Mouse (Mus musculus): ENCODE results near the gene Rps6kc1. TPM values are rescaled to one million over a fixed set of nuclear protein-coding genes. Genes with fewer than 3 reads are reported as not detected.

Gene Rps6kc1
- total and polyA plus RNA-seq, 3 experiments, result 7.8 to 18.0 (median 12.5) TPM

GRCm38 (mm10) chr1:190919725-190920469 lies 8.3 kb upstream of the Rps6kc1 start:
- Histone ChIP-seq H3K4me1 (ENCODE audit: control insufficient read depth in 1 of 2, insufficient read depth in 2 of 2) (peaks cover 8 to 10% of the 10 kb centered on the region in 2 experiments; a peak in 2 of 4 replicates), H3K4me2 (ENCODE audit: insufficient read depth, low read depth, poor library complexity, severe bottlenecking) (no peak overlapping the region), H3K36me3 (replicated peaks in 1 of 2; ENCODE audit: control insufficient read depth in 1 of 2, insufficient read depth in 1 of 2, low read length in 1 of 2) (no peaks in the 10 kb centered on the region), H3K27me3 (replicated peaks) (no peaks in the 10 kb centered on the region), H3K9me3 (replicated peaks; ENCODE audit: low read length) (no peaks in the 10 kb centered on the region), H3K9ac (ENCODE audit: insufficient read depth, low read depth) (no peak overlapping the region), H3K4me3 (replicated peaks in 1 of 3; ENCODE audit: low read depth in 2 of 3, low read length in 2 of 3, poor library complexity in 1 of 3) (no peak overlapping the region), H3K27ac (ENCODE audit: insufficient read depth, low read depth) (no peak overlapping the region), H3K79me2 (replicated peaks; ENCODE audit: control insufficient read depth, extremely low read depth, insufficient read depth, poor library complexity, severe bottlenecking) (peaks cover 2% of the 10 kb centered on the region; the same call in 1 of the 2 replicates)
- dilution Hi-C loops (cut with MboI; ENCODE audit: extremely low pct_ligation_motif_present, extremely low pct_unique_long_range_greater_than_20kb, low sequenced_read_pairs) (no loop called here), in situ Hi-C loops (cut with MboI; ENCODE audit: low pct_ligation_motif_present, low pct_unique_long_range_greater_than_20kb, low sequenced_read_pairs) (no loop called here)
- no peak for DNase-seq (ENCODE audit: extremely low read depth)
- TF ChIP-seq USF1 (IDR thresholded peaks at IDR 0.05; ENCODE audit: low read depth, low read length) (no peak), IRF4 (IDR thresholded peaks at IDR 0.05; ENCODE audit: low read depth, low read length) (no peak), SMC3 (IDR thresholded peaks at IDR 0.05; ENCODE audit: low read depth, low read length) (no peak), JUND (conservative IDR thresholded peaks at IDR 0.05; ENCODE audit: low read depth, low read length) (no peak), SIN3A (IDR thresholded peaks at IDR 0.05; ENCODE audit: low read length) (no peak), JUN (IDR thresholded peaks at IDR 0.05; ENCODE audit: insufficient read depth, low read depth, low read length) (no peak), TBP (conservative IDR thresholded peaks at IDR 0.05; ENCODE audit: low read depth, low read length) (no peak), USF2 (conservative IDR thresholded peaks at IDR 0.05; ENCODE audit: low read depth, low read length) (no peak), NELFE (IDR thresholded peaks at IDR 0.05; ENCODE audit: low read depth, low read length) (no peak)

DNA sequence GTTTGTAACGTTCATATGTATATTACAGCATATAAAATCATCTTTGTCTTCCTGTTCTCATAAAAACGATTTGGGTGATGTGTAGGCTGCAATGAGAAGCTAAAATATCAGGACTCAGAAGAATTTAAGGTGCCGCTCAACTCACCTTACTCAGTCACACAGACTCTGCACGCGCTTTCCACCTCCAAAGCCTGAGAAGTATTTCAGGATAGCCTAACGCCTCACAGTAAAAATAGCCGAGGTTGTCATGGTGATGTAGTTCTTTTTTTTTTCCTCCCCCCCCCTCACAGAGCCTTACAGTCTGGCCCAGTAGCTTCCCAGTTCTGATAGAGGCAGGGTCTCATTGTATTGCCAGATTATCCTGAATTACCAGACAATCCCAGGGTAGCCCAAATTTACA lies 7.4 kb upstream of the Rps6kc1 start:
- Histone ChIP-seq H3K9ac (ENCODE audit: insufficient read depth, low read depth) (no peak overlapping the region), H3K27me3 (replicated peaks) (no peaks in the 10 kb centered on the region), H3K79me2 (replicated peaks; ENCODE audit: control insufficient read depth, extremely low read depth, insufficient read depth, poor library complexity, severe bottlenecking) (peaks cover 2% of the 10 kb centered on the region; the same call in 1 of the 2 replicates), H3K36me3 (replicated peaks in 1 of 2; ENCODE audit: control insufficient read depth in 1 of 2, insufficient read depth in 1 of 2, low read length in 1 of 2) (no peaks in the 10 kb centered on the region), H3K4me2 (ENCODE audit: insufficient read depth, low read depth, poor library complexity, severe bottlenecking) (no peak overlapping the region), H3K9me3 (replicated peaks; ENCODE audit: low read length) (no peaks in the 10 kb centered on the region), H3K4me1 (ENCODE audit: control insufficient read depth in 1 of 2, insufficient read depth in 2 of 2) (peaks cover 8 to 10% of the 10 kb centered on the region in 2 experiments; a peak in 2 of 4 replicates), H3K27ac (ENCODE audit: insufficient read depth, low read depth) (no peak overlapping the region), H3K4me3 (replicated peaks in 1 of 3; ENCODE audit: low read depth in 2 of 3, low read length in 2 of 3, poor library complexity in 1 of 3) (no peak overlapping the region)
- dilution Hi-C loops (cut with MboI; ENCODE audit: extremely low pct_ligation_motif_present, extremely low pct_unique_long_range_greater_than_20kb, low sequenced_read_pairs), result no loop called here
- TF ChIP-seq ZNF384 (IDR thresholded peaks at IDR 0.05; ENCODE audit: low read depth, low read length) (0 out of 2 replicates have a peak, but pooled peaks have one; percentile 28), TCF12 (IDR thresholded peaks at IDR 0.05; ENCODE audit: low read depth, low read length) (no peak)
- no peak for DNase-seq (ENCODE audit: extremely low read depth)
- in situ Hi-C loops (cut with MboI; ENCODE audit: low pct_ligation_motif_present, low pct_unique_long_range_greater_than_20kb, low sequenced_read_pairs), result no loop called here

GRCm38 (mm10) chr1:190912623-190913022 lies 1.1 kb upstream of the Rps6kc1 start:
- dilution Hi-C loops (cut with MboI; ENCODE audit: extremely low pct_ligation_motif_present, extremely low pct_unique_long_range_greater_than_20kb, low sequenced_read_pairs), result no loop called here
- peak overlapping the region in 1 of 3 experiments; percentile 89 for H3K4me3 ChIP-seq (replicated peaks in 1 of 3; ENCODE audit: low read depth in 2 of 3, low read length in 2 of 3, poor library complexity in 1 of 3)
- TF ChIP-seq SMC3 (IDR thresholded peaks at IDR 0.05; ENCODE audit: low read depth, low read length), result peak; percentile 27
- no peak for TF ChIP-seq BHLHE40 (IDR thresholded peaks at IDR 0.05; ENCODE audit: low read depth, low read length)
- TF ChIP-seq ZC3H11A (IDR thresholded peaks at IDR 0.05; ENCODE audit: low read depth, low read length), result no peak
- TF ChIP-seq IRF4 (IDR thresholded peaks at IDR 0.05; ENCODE audit: low read depth, low read length), result no peak
- no peak for TF ChIP-seq CHD2 (IDR thresholded peaks at IDR 0.05; ENCODE audit: low read length)
- peak; percentile 41 for TF ChIP-seq RAD21 (IDR thresholded peaks at IDR 0.05; ENCODE audit: low read depth, low read length)
- no peak for TF ChIP-seq ZMIZ1 (IDR thresholded peaks at IDR 0.05; ENCODE audit: low read depth, low read length)
- TF ChIP-seq CTCF (conservative IDR thresholded peaks at IDR 0.05 in 1 of 2, IDR thresholded peaks at IDR 0.05 in 1 of 2; ENCODE audit: low read depth in 2 of 2, low read length in 2 of 2), result peak in 1 of 2 experiments; percentile 57; a peak in 2 of 4 replicates
- no peak for TF ChIP-seq RCOR1 (conservative IDR thresholded peaks at IDR 0.05; ENCODE audit: low read depth, low read length)
- TF ChIP-seq ETS1 (conservative IDR thresholded peaks at IDR 0.05; ENCODE audit: low read depth, low read length), result no peak

More at GRCm38 (mm10) chr1:190912623-190913022, 1.1 kb upstream of the Rps6kc1 start:
- Histone ChIP-seq H3K4me1 (ENCODE audit: control insufficient read depth in 1 of 2, insufficient read depth in 2 of 2) (peaks cover 6 to 27% of the 10 kb centered on the region in 2 experiments), H3K4me2 (ENCODE audit: insufficient read depth, low read depth, poor library complexity, severe bottlenecking) (peak overlapping the region; percentile 67), H3K27me3 (replicated peaks) (no peaks in the 10 kb centered on the region), H3K9me3 (replicated peaks; ENCODE audit: low read length) (no peaks in the 10 kb centered on the region), H3K9ac (ENCODE audit: insufficient read depth, low read depth) (0 out of 2 replicates have a peak overlapping the region, but pooled peaks have one; percentile 33), H3K79me2 (replicated peaks; ENCODE audit: control insufficient read depth, extremely low read depth, insufficient read depth, poor library complexity, severe bottlenecking) (peaks cover 2% of the 10 kb centered on the region; the same call in 1 of the 2 replicates), H3K36me3 (replicated peaks in 1 of 2; ENCODE audit: control insufficient read depth in 1 of 2, insufficient read depth in 1 of 2, low read length in 1 of 2) (peaks cover 0 to 6% of the 10 kb centered on the region in 2 experiments), H3K27ac (ENCODE audit: insufficient read depth, low read depth) (no peak overlapping the region)
- DNase-seq (ENCODE audit: extremely low read depth), result peak; percentile 37
- in situ Hi-C loops (cut with MboI; ENCODE audit: low pct_ligation_motif_present, low pct_unique_long_range_greater_than_20kb, low sequenced_read_pairs), result no loop called here

All from CH12.LX (cell line).